In the genomic region with DNA sequence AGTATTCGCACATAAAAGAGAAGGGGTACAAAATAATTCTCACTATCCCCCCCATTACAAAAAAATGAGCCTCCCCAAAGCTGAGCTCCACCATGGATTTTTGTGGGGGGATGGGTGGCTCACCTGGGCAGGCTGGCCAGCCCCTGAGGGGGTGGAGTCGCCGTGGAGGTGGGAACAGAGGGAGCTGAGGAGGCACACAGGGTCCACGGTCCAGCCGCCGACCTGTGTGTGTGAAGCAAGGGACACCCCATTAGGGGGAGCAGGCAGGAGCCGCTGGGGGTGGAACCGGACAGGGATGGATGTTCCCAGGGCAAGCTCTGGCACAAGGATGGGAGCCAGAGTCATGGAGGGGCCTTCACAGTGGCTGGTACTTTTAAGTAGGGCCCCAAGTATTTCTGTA, we compare ENCODE assay signal across 38 mouse cellular contexts. TPM values are rescaled to one million over a fixed set of nuclear protein-coding genes. Genes with fewer than 3 reads are reported as not detected.
"Had no signal": no experiment of that assay in that cellular context is flagged by ENCODE, and none has a peak within 500 bp of the region (broad histone marks: within the 10 kb centered on the region; RNA-seq: fewer than 3 reads in every experiment).

No protein-coding gene starts in this region.

- DNase-seq: gastrocnemius, postnatal 14 days; gastrocnemius, postnatal 36 days; heart, adult 11 months; heart, adult 2 months; heart, postnatal 14 days; heart, postnatal 36 days; kidney, adult 11 months; kidney, adult 2 months; kidney, adult 9 months; kidney, postnatal 14 days; kidney, postnatal 36 days; layer of hippocampus, postnatal 36 days; left cerebral cortex, postnatal 4 days had no signal

- H3K27ac ChIP-seq: heart, adult 2 months; heart, embryonic 13.5 days; heart, embryonic 15.5 days; hindbrain, embryonic 12.5 days; hindbrain, embryonic 15.5 days; hindbrain, postnatal 0 days; kidney, embryonic 15.5 days; kidney, postnatal 0 days; limb, embryonic 13.5 days; limb, embryonic 15.5 days; liver, embryonic 12.5 days; liver, embryonic 14.5 days had no signal

- H3K36me3 ChIP-seq: heart, embryonic 13.5 days; heart, embryonic 15.5 days; hindbrain, embryonic 12.5 days; hindbrain, embryonic 15.5 days; kidney, embryonic 15.5 days; limb, embryonic 13.5 days; limb, embryonic 15.5 days; liver, embryonic 12.5 days had no signal

- H3K9me3 ChIP-seq: heart, embryonic 13.5 days; heart, embryonic 15.5 days; hindbrain, embryonic 12.5 days; hindbrain, embryonic 15.5 days; kidney, embryonic 15.5 days; limb, embryonic 13.5 days; limb, embryonic 15.5 days; liver, embryonic 12.5 days had no signal

- H3K4me3 ChIP-seq: heart, adult 2 months; heart, embryonic 13.5 days; heart, embryonic 15.5 days; hindbrain, embryonic 12.5 days; hindbrain, embryonic 15.5 days; kidney, embryonic 15.5 days; limb, embryonic 13.5 days; limb, embryonic 15.5 days; liver, embryonic 12.5 days had no signal

RNA-seq across cellular contexts. Expression of a gene that starts 27.2 kb away (rescaled TPM):
- total RNA-seq: hematopoietic stem cell, adult 5-6 weeks had no signal
- polyA plus RNA-seq: heart, postnatal 0 days; liver, embryonic 16.5 days had no signal

RNA-seq across cellular contexts. Expression of a gene that starts 48.6 kb away (rescaled TPM):
- total RNA-seq: gastrocnemius, adult 18-20 months; gastrocnemius, adult 8-10 months; gastrocnemius, postnatal 14 days; gastrocnemius, postnatal 36 days; heart, adult 2 months; heart, postnatal 14 days; heart, postnatal 36 days; hematopoietic stem cell, adult 5-6 weeks; hindbrain, postnatal 0 days; layer of hippocampus, adult 18-20 months; layer of hippocampus, postnatal 14 days; layer of hippocampus, postnatal 36 days; left cerebral cortex, adult 18-20 months; left cerebral cortex, adult 8-10 months; left cerebral cortex, postnatal 10 days; left cerebral cortex, postnatal 25 days; liver, adult 2 months had no signal
- polyA plus RNA-seq: heart, adult 2 months; kidney, adult 2 months; large intestine, adult 2 months; limb, embryonic 11.5 days; liver, adult 2 months had no signal
